Mouse (Mus musculus) heart, postnatal 0 days (tissue): ENCODE results near the gene Exosc10.

ENCODE experiments used
- CTCF ChIP-seq: IDR thresholded peaks from 2 replicates; pipeline ENCODE4 v1.5.1; 2016; ENCODE audit warnings: antibody characterized with exemption, control low read depth, low read depth
- EP300 ChIP-seq: IDR thresholded peaks from 2 replicates; pipeline ENCODE4 v1.6.1; 2016; ENCODE audit warnings: antibody characterized with exemption, low read depth

- TF ChIP-seq CTCF (no peak), EP300 (no peak)
Observed at GRCm38 (mm10) chr4:148604141-148604540, 45.9 kb downstream of the Exosc10 start.
